Mouse (Mus musculus) heart, adult 2 months (tissue): ENCODE measurements around the gene Tm6sf2.

ENCODE experiments used
- EP300 ChIP-seq: fragments of 200-500 bp; IDR thresholded peaks from 2 replicates; pipeline ENCODE4 v1.6.1; 2011; ENCODE audit warnings: low read depth, low read length, control low read depth; ENCODE audit not compliant: insufficient read depth
- POLR2A ChIP-seq: fragments of 200-500 bp; IDR thresholded peaks from 2 replicates; pipeline ENCODE4 v1.6.1; 2011; ENCODE audit warnings: mild to moderate bottlenecking, low read depth, low read length, control low read depth; ENCODE audit not compliant: insufficient read depth

- TF ChIP-seq POLR2A (no peak), EP300 (no peak)
Measured at GRCm38 (mm10) chr8:70124992-70125391, 52.3 kb downstream of the Tm6sf2 start.
